Mouse (Mus musculus) heart, postnatal 0 days (tissue): ENCODE results near the gene Cop1. TPM values are rescaled to one million over a fixed set of nuclear protein-coding genes. Genes with fewer than 3 reads are reported as not detected.

ENCODE experiments used
- ATAC-seq: fragments of 200-750 bp; cut with Nextera tagmentation; 2 replicates; pipeline ENCODE4 v1.8.0; 2017; ENCODE audit warnings: low read depth, moderate number of reproducible peaks, moderate library complexity; ENCODE audit not compliant: insufficient read depth
- DNase-seq: peaks from one replicate; pipeline ENCODE4 v3.0.0-alpha.2; 2016; ENCODE audit warnings: low spot score
- H3K27ac ChIP-seq: fragments of 300-500 bp; sonication (generic); 2 replicates; pipeline ENCODE4 v1.5.1; 2014; ENCODE audit warnings: low read depth, mild to moderate bottlenecking
- H3K27me3 ChIP-seq: fragments of 300-500 bp; sonication (generic); 2 replicates; pipeline ENCODE4 v1.6.1; 2014; ENCODE audit warnings: low read length, mixed read lengths; ENCODE audit not compliant: control insufficient read depth, insufficient read depth
- H3K36me3 ChIP-seq: fragments of 300-500 bp; sonication (generic); replicated peaks from 2 replicates; pipeline ENCODE4 v1.6.1; 2014; ENCODE audit warnings: low read length, mixed read lengths; ENCODE audit not compliant: control insufficient read depth, insufficient read depth
- H3K4me1 ChIP-seq: fragments of 300-500 bp; sonication (generic); 2 replicates; pipeline ENCODE4 v1.6.1; 2014; ENCODE audit warnings: antibody characterized with exemption; ENCODE audit not compliant: control insufficient read depth, insufficient read depth
- H3K4me2 ChIP-seq: fragments of 300-500 bp; sonication (generic); 2 replicates; pipeline ENCODE4 v1.6.1; 2014; ENCODE audit warnings: low read depth, mild to moderate bottlenecking, low read length, moderate library complexity
- H3K4me3 ChIP-seq: fragments of 300-500 bp; sonication (generic); 2 replicates; pipeline ENCODE4 v1.5.1; 2014; ENCODE audit warnings: low read depth, low read length
- H3K9ac ChIP-seq: fragments of 300-500 bp; sonication (generic); replicated peaks from 2 replicates; pipeline ENCODE4 v1.6.1; 2014; ENCODE audit warnings: low read depth, low read length, mixed read lengths
- H3K9me3 ChIP-seq: fragments of 300-500 bp; sonication (generic); replicated peaks from 2 replicates; pipeline ENCODE4 v1.6.1; 2016; ENCODE audit warnings: low read length; ENCODE audit not compliant: control insufficient read depth
- CTCF ChIP-seq: IDR thresholded peaks from 2 replicates; pipeline ENCODE4 v1.5.1; 2016; ENCODE audit warnings: antibody characterized with exemption, control low read depth, low read depth
- EP300 ChIP-seq: IDR thresholded peaks from 2 replicates; pipeline ENCODE4 v1.6.1; 2016; ENCODE audit warnings: antibody characterized with exemption, low read depth
- WGBS: fragments of 180-500 bp; shearing (Covaris S2); extraction: QIAGEN DNeasy Blood & Tissue Kit; methylation state at CpG from one replicate; pipeline ENCODE4 v1.1.7; 2014; 5-methylcytosine and 5-hydroxymethylcytosine counted together
- polyA plus RNA-seq: library from polyadenylated mRNA; unstranded; fragments of >200 nt; fragmentation: Nextera tagmentation; extraction: Ambion mirVana; gene quantifications from 2 replicates; pipeline ENCODE4 v1.2.1, GENCODE M21; 2015
- total RNA-seq: library from RNA; depleted of rRNA; stranded (reverse); fragments of >200 nt; gene quantifications from 2 replicates; pipeline ENCODE4 v1.2.3, GENCODE M21; 2014; ENCODE audit warnings: low replicate concordance

Gene Cop1
- total and polyA plus RNA-seq, 2 experiments from 2014 or later, result 32.1 to 139 TPM

DNA sequence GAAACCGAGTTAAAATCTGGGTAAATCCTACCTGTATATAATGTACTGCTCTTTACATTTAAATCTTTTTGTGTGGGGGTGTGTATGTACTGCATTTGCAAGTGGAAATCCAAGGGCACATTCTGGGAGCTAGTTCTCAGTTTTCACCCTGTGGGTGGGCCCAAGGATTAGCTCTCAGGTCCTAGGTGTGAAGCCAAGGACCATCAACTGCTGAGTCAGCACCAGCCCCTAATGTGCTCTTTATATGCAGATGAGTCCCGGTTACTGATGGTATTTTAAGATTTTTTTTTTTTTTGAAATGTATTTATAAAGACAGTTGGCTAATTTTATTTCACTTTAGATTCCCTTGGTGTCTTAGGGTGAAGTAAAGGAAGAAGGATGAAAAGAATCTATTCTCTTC is 110.2 kb downstream of the Cop1 start:
- DNase-seq, result no peak
- H3K36me3 ChIP-seq, result peaks cover 39% of the 10 kb centered on the region
- H3K9me3 ChIP-seq, result 0 out of 2 replicates have a peak, but pooled peaks cover 3% of the 10 kb centered on the region
- ATAC-seq, result no peak
- no peak for TF ChIP-seq CTCF
- TF ChIP-seq EP300, result no peak
- no peak overlapping the region for H3K9ac ChIP-seq
- H3K27me3 ChIP-seq, result no peaks in the 10 kb centered on the region
- H3K27ac ChIP-seq, result no peak overlapping the region
- 67% methylated on average over 2 of the region's 2 CpGs for WGBS
- no peak overlapping the region for H3K4me2 ChIP-seq
- no peak overlapping the region for H3K4me3 ChIP-seq
- no peaks in the 10 kb centered on the region for H3K4me1 ChIP-seq

DNA sequence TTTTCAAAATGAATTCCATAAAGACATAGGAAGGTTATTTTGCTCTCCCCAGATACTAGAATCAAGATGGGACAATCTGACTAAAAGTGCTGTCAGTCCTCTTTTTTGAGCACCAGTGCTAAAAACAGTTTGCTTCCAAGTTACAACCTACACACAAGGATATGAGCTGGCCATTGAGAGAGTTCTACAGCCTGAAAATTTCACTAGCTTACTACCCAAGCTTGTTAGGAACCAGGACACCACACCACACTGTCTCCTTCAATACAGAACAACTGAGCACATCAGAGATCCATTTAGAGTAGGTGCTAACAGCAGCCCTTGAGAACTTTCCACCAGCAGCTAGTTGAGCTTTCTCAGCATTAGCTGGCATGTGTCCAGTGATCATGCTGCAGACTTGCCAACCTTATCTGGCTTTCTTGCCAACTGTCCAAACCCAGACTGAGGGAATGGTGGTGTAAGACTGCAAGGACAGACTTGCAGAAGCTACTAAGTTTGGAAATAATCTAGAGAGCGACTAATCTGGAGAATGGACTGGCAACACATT is 123.0 kb downstream of the Cop1 start:
- ATAC-seq (peak; percentile 77), DNase-seq (peak; percentile 82)
- Histone ChIP-seq H3K4me2 (no peak overlapping the region), H3K4me1 (no peaks in the 10 kb centered on the region), H3K27me3 (no peaks in the 10 kb centered on the region), H3K36me3 (peaks cover 9% of the 10 kb centered on the region; the same call in 1 of the 2 replicates), H3K9ac (no peak overlapping the region), H3K27ac (no peak overlapping the region), H3K9me3 (no peaks in the 10 kb centered on the region; the same call in 1 of the 2 replicates), H3K4me3 (no peak overlapping the region)
- TF ChIP-seq EP300 (no peak), CTCF (no peak)
- 34% methylated on average over 1 of the region's 1 CpGs for WGBS

DNA sequence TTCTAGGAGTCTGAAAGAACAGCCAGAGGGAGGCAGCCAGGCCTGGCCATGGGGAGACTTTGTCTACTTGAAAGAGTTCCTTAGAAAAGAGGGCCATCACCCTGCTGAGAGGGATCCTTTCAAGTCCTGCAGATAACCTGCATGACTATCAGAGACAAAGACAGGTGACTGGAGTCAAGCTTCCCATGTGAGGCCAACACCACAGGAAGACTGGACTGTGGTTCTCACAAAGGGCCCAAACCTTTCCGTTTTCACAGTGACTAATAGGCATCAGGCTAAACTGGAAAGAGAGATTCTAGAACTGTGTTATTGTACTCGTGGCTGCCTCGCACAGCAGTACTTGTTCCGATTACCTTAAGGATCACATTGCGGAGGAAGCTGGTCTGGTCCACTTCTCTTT is 126.6 kb downstream of the Cop1 start:
- no peak for ATAC-seq
- Histone ChIP-seq H3K27me3 (no peaks in the 10 kb centered on the region), H3K4me3 (no peak overlapping the region), H3K9ac (no peak overlapping the region), H3K4me2 (no peak overlapping the region), H3K36me3 (0 out of 2 replicates have a peak, but pooled peaks cover under 1% of the 10 kb centered on the region), H3K4me1 (no peaks in the 10 kb centered on the region), H3K9me3 (no peaks in the 10 kb centered on the region; the same call in 1 of the 2 replicates), H3K27ac (no peak overlapping the region)
- WGBS, result 82% methylated on average over 5 of the region's 5 CpGs
- no peak for DNase-seq
- TF ChIP-seq CTCF, result no peak
- TF ChIP-seq EP300, result no peak

DNA sequence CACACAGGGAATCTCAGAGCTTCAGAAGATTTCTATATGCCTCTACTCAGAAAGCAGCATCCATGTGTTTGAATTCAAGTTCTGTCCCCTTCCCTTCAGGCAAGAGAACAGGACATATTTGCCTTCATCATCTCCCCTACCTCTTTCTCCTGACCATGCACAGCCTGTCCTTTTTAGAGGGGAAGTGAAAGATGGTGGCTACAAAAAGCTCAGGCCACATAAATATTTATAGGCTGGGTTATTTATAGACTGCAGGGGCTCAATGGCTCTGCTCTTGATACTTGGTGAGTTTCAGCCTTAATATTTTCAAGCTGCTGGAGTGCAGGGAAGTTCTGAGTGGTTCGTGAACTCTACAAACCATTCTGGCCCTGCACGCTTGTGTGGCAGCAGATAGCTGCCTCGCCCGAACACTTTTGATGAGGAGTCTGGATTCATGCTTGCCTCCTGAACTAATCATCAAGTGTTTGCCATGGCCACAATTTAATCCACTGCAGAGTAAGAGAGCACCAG is 139.8 kb downstream of the Cop1 start:
- 0 out of 2 replicates have a peak overlapping the region, but pooled peaks have one; percentile 2 for H3K27ac ChIP-seq
- 0 out of 2 replicates have a peak overlapping the region, but pooled peaks have one; percentile 6 for H3K4me2 ChIP-seq
- TF ChIP-seq EP300 (no peak), CTCF (no peak)

DNA sequence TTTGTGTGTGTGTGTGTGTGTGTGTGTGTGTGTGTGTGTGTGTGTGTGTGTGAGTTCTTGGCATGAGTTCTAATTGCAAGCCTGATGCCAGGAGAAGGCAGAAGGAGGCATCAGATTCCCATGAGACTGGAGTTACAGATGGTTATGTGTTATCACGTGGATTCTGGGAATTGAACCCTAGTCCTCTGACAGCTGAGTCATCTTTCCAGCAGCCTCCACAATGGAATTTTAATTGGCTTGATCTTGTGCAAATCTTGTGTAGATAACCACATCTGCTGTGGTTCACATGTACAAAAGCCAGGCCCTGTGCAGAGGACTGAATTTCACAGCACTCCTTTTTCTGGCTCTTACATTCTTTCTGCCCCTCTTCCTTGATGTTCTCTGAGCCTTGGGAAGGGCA is 150.1 kb downstream of the Cop1 start:
- H3K36me3 ChIP-seq, result no peaks in the 10 kb centered on the region
- ATAC-seq (no peak), DNase-seq (no peak)
- H3K4me1 ChIP-seq, result no peaks in the 10 kb centered on the region
- no peak overlapping the region for H3K4me2 ChIP-seq
- no peak overlapping the region for H3K27ac ChIP-seq
- WGBS, result 48% methylated on average over 1 of the region's 1 CpGs
- TF ChIP-seq EP300 (no peak), CTCF (no peak)
- no peaks in the 10 kb centered on the region for H3K27me3 ChIP-seq
- H3K4me3 ChIP-seq, result no peak overlapping the region
- 0 out of 2 replicates have a peak, but pooled peaks cover 3% of the 10 kb centered on the region for H3K9me3 ChIP-seq
- H3K9ac ChIP-seq, result no peak overlapping the region

More for the DNA sequence above, 139.8 kb downstream of the Cop1 start:
- no peak for ATAC-seq
- WGBS, result 33% methylated on average over 4 of the region's 4 CpGs
- Histone ChIP-seq H3K9ac (no peak overlapping the region), H3K36me3 (no peaks in the 10 kb centered on the region), H3K9me3 (no peaks in the 10 kb centered on the region), H3K27me3 (no peaks in the 10 kb centered on the region), H3K4me3 (no peak overlapping the region), H3K4me1 (peaks cover 7% of the 10 kb centered on the region; the same call in 1 of the 2 replicates)
- peak; percentile 16 for DNase-seq
